ENCODE assay signal across 8 mouse cellular contexts in genomic region chr11:69605726-69606490, GRCm38 (mm10). TPM values are rescaled to one million over a fixed set of nuclear protein-coding genes. Genes with fewer than 3 reads are reported as not detected.
DNase-seq lines count a peak whose midpoint lies in the region; ATAC-seq and TF ChIP-seq lines count a peak whose summit lies in the region.

Gene Atp1b2, minus strand, starts transcription at chr11:69605942.

- H3K4me1 ChIP-seq in brown adipose tissue, adult 24 weeks (ENCODE audit: control insufficient read depth, insufficient read depth, insufficient read length, low read length) = peaks cover 4% of the 10 kb centered on the region; the same call in 1 of the 2 replicates
- peaks cover 52% of the 10 kb centered on the region for H3K4me1 ChIP-seq in heart, embryonic 13.5 days
- peaks cover 65% of the 10 kb centered on the region for H3K4me1 ChIP-seq in liver, embryonic 16.5 days (ENCODE audit: control insufficient read depth, low read depth, low read length)
- peaks cover 8% of the 10 kb centered on the region for H3K4me1 ChIP-seq in neural tube, embryonic 14.5 days (ENCODE audit: control insufficient read depth, insufficient read depth, low read length)
- peaks cover 15% of the 10 kb centered on the region for H3K4me1 ChIP-seq in testis, adult 2 months (ENCODE audit: control insufficient read depth, insufficient read depth, low read length)

- peaks cover 3% of the 10 kb centered on the region; the same call in 1 of the 2 replicates for H3K36me3 ChIP-seq in heart, embryonic 13.5 days
- H3K36me3 ChIP-seq in liver, embryonic 16.5 days (ENCODE audit: control insufficient read depth, insufficient read depth) = no peaks in the 10 kb centered on the region
- H3K36me3 ChIP-seq in neural tube, embryonic 14.5 days (ENCODE audit: control insufficient read depth, insufficient read depth, low read length) = no peaks in the 10 kb centered on the region; the same call in 1 of the 2 replicates
- H3K36me3 ChIP-seq in testis, adult 2 months (ENCODE audit: control insufficient read depth, insufficient read depth, low read length) = no peaks in the 10 kb centered on the region

- H3K27ac ChIP-seq in brown adipose tissue, adult 24 weeks (replicated peaks; ENCODE audit: low read depth, low read length) = no peak within 1 kb of the TSS
- H3K27ac ChIP-seq in heart, embryonic 13.5 days (replicated peaks) = peak within 1 kb of the TSS; percentile 84
- peak within 1 kb of the TSS; percentile 83 for H3K27ac ChIP-seq in liver, embryonic 16.5 days (ENCODE audit: low read length)
- H3K27ac ChIP-seq in neural tube, embryonic 14.5 days (ENCODE audit: low read depth, low read length) = peak within 1 kb of the TSS; percentile 58; the same call in 1 of the 2 replicates
- H3K27ac ChIP-seq in testis, adult 2 months (ENCODE audit: control insufficient read depth, insufficient read depth, low read depth, low read length) = peak within 1 kb of the TSS; percentile 54

- H3K4me3 ChIP-seq in brown adipose tissue, adult 24 weeks (ENCODE audit: insufficient read depth, low read depth, low read length) = peak within 1 kb of the TSS; percentile 70
- peak within 1 kb of the TSS; percentile 75 for H3K4me3 ChIP-seq in heart, embryonic 13.5 days
- H3K4me3 ChIP-seq in liver, embryonic 16.5 days (ENCODE audit: low read depth, low read length) = peak within 1 kb of the TSS; percentile 76
- H3K4me3 ChIP-seq in neural tube, embryonic 14.5 days (ENCODE audit: low read depth, low read length) = peak within 1 kb of the TSS; percentile 54
- H3K4me3 ChIP-seq in testis, adult 2 months (ENCODE audit: control insufficient read depth, low read depth, low read length) = peak within 1 kb of the TSS; percentile 77

- ATAC-seq in CD4-positive, CD25-positive, alpha-beta regulatory T cell, adult 4 months = peak; percentile 77
- ATAC-seq in erythroid progenitor cell, adult 5-6 weeks (replicated peaks; ENCODE audit: low FRiP score, poor library complexity, severe bottlenecking) = peak; percentile 80
- peak; percentile 82 for ATAC-seq in heart, embryonic 13.5 days (ENCODE audit: extremely low read depth, insufficient number of reproducible peaks, low FRiP score, low TSS enrichment)
- peak; percentile 93 for ATAC-seq in liver, embryonic 16.5 days (ENCODE audit: low read depth)
- ATAC-seq in neural tube, embryonic 14.5 days (ENCODE audit: low read depth) = peak; percentile 91

- H3K9ac ChIP-seq in heart, embryonic 13.5 days = peak within 1 kb of the TSS; percentile 92
- H3K9ac ChIP-seq in liver, embryonic 16.5 days (ENCODE audit: low read depth, low read length) = peak within 1 kb of the TSS; percentile 85
- H3K9ac ChIP-seq in neural tube, embryonic 14.5 days (replicated peaks; ENCODE audit: low read depth, low read length) = peak within 1 kb of the TSS; percentile 55

- TF ChIP-seq POLR2A in testis, adult 2 months (IDR thresholded peaks at IDR 0.05; ENCODE audit: control insufficient read depth, low read depth, low read length) = peak; percentile 79

- no peaks in the 10 kb centered on the region for H3K27me3 ChIP-seq in heart, embryonic 13.5 days (replicated peaks)
- H3K27me3 ChIP-seq in liver, embryonic 16.5 days (ENCODE audit: control insufficient read depth, insufficient read depth, low read depth, low read length) = peaks cover 2% of the 10 kb centered on the region; the same call in 1 of the 2 replicates
- no peaks in the 10 kb centered on the region for H3K27me3 ChIP-seq in neural tube, embryonic 14.5 days (ENCODE audit: control insufficient read depth, insufficient read depth, low read length)
- no peaks in the 10 kb centered on the region for H3K27me3 ChIP-seq in testis, adult 2 months (ENCODE audit: control insufficient read depth, insufficient read depth, low read length)

- 2% methylated on average over 32 of the region's 32 CpGs for WGBS in heart, embryonic 13.5 days
- 3% methylated on average over 32 of the region's 32 CpGs for WGBS in liver, embryonic 16.5 days (ENCODE audit: insufficient replicate concordance)
- 2% methylated on average over 32 of the region's 32 CpGs for WGBS in neural tube, embryonic 14.5 days

- peak within 1 kb of the TSS; percentile 99 for H3K4me2 ChIP-seq in heart, embryonic 13.5 days
- H3K4me2 ChIP-seq in liver, embryonic 16.5 days (ENCODE audit: low read depth, low read length) = peak within 1 kb of the TSS; percentile 100
- H3K4me2 ChIP-seq in neural tube, embryonic 14.5 days (ENCODE audit: low read depth, low read length) = peak within 1 kb of the TSS; percentile 98

- peak; percentile 87 for DNase-seq in kidney, postnatal 10 days

- TF ChIP-seq CTCF in testis, adult 2 months (IDR thresholded peaks at IDR 0.05; ENCODE audit: control insufficient read depth, insufficient read depth, insufficient replicate concordance, low read depth, low read length) = no peak

- no peaks in the 10 kb centered on the region for H3K9me3 ChIP-seq in heart, embryonic 13.5 days
- no peaks in the 10 kb centered on the region for H3K9me3 ChIP-seq in liver, embryonic 16.5 days (replicated peaks; ENCODE audit: control insufficient read depth, low read length)
- no peaks in the 10 kb centered on the region for H3K9me3 ChIP-seq in neural tube, embryonic 14.5 days (ENCODE audit: control insufficient read depth, low read length)

RNA-seq across cellular contexts. Expression of gene Atp1b2, which starts in this region (rescaled TPM):
- not detected for polyA plus RNA-seq in CD4-positive, CD25-positive, alpha-beta regulatory T cell, adult 4 months (2017; shearing (Covaris generic))
- polyA plus RNA-seq in brown adipose tissue, adult 24 weeks (2012; ENCODE audit: insufficient read depth, insufficient read length, missing spikeins) = 6.7 and 8.3 TPM in 2 replicates
- 20.9 and 36.5 TPM in 2 replicates for total RNA-seq in erythroid progenitor cell, adult 5-6 weeks (2015; ENCODE audit: low replicate concordance)
- total RNA-seq in erythroid progenitor cell, adult 5-6 weeks (2017; ENCODE audit: low replicate concordance) = 3.5 and 4.5 TPM in 2 replicates
- 24.5 and 25.0 TPM in 2 replicates for polyA plus RNA-seq in heart, embryonic 13.5 days (2015; fragmentation: Nextera tagmentation; extraction: Ambion mirVana)
- polyA plus RNA-seq in liver, embryonic 16.5 days (2015; fragmentation: Nextera tagmentation; extraction: Ambion mirVana) = 11.2 and 12.6 TPM in 2 replicates
- 66.6 and 99.6 TPM in 2 replicates for polyA plus RNA-seq in neural tube, embryonic 14.5 days (2014; fragmentation: Nextera tagmentation; extraction: Ambion mirVana)
- 27.9 and 40.5 TPM in 2 replicates for polyA plus RNA-seq in testis, adult 2 months (2012; rRNA removed)

Comparison
In these comparisons a context has a peak if more than half of its experiments do, and no peak if none do; other contexts are left out.
1. Peak in ATAC-seq in CD4-positive, CD25-positive, alpha-beta regulatory T cell, adult 4 months; RNA of the gene not detected or under 1 TPM.